Mouse (Mus musculus) left cerebral cortex, postnatal 10 days (tissue): ENCODE results near the gene Mypop. TPM values are rescaled to one million over a fixed set of nuclear protein-coding genes. Genes with fewer than 3 reads are reported as not detected.

Source experiments
- DNase-seq, 2 experiments: peaks; one replicate each; pipeline ENCODE4 v3.0.0; 2021 to 2022; ENCODE audit warnings: low spot score in 2 of 2, mixed read lengths in 1 of 2; ENCODE audit errors: extremely low spot score in 1 of 2
- intact Hi-C: fragments of 180-260 bp; cut with DNase I; formaldehyde crosslinking; loops from one replicate; pipeline ENCODE4 v1.15.1; 2025
- total RNA-seq, 2 experiments: library from RNA; stranded (reverse); gene quantifications; 2 replicates each; pipeline ENCODE4 v1.2.3; 2021

The Mypop gene
- total RNA-seq, 2 experiments from 2014 or later = 30.8 to 31.7 TPM

GRCm38 (mm10) chr7:19007026-19007977 lies 16.3 kb downstream of the Mypop start:
- intact Hi-C loops = loop anchor here (5.0 kb wide), 1 partner anchor 110 kb away; no protein-coding TSS in a partner anchor
- no peak for DNase-seq

- intact Hi-C loops = no loop called here
Measured at GRCm38 (mm10) chr7:19010581-19010980, 19.5 kb downstream of the Mypop start.

GRCm38 (mm10) chr7:19012025-19012621 lies 21.1 kb downstream of the Mypop start:
- DNase-seq = no peak
- intact Hi-C loops = no loop called here

More at GRCm38 (mm10) chr7:19010581-19010980, 19.5 kb downstream of the Mypop start:
- peak in 1 of 2 experiments; percentile 35 for DNase-seq

- DNase-seq = no peak
- intact Hi-C loops = no loop called here
Measured at GRCm38 (mm10) chr7:19012882-19013281, 21.8 kb downstream of the Mypop start.

- no peak for DNase-seq
- intact Hi-C loops = no loop called here
Measured at GRCm38 (mm10) chr7:19014452-19014851, 23.4 kb downstream of the Mypop start.

GRCm38 (mm10) chr7:19016042-19016441 lies 25.0 kb downstream of the Mypop start:
- intact Hi-C loops = no loop called here
- no peak for DNase-seq

- no peak for DNase-seq
- intact Hi-C loops = no loop called here
Measured at GRCm38 (mm10) chr7:19017909-19018308, 26.9 kb downstream of the Mypop start.

GRCm38 (mm10) chr7:19021048-19021447 lies 30.0 kb downstream of the Mypop start:
- intact Hi-C loops = no loop called here
- no peak for DNase-seq

- DNase-seq = no peak
- intact Hi-C loops = no loop called here
Measured at GRCm38 (mm10) chr7:19022189-19022958, 31.3 kb downstream of the Mypop start.

- peak in 1 of 2 experiments; percentile 66 for DNase-seq
- intact Hi-C loops = no loop called here
Measured at GRCm38 (mm10) chr7:19023357-19023814, 32.3 kb downstream of the Mypop start, which contains the start of gene Foxa3. Gene Foxa3 (minus strand): TSS chr7:19023538.

GRCm38 (mm10) chr7:19024096-19024506 lies 33.1 kb downstream of the Mypop start, which contains the start of gene Sympk:
Gene Sympk (plus strand): TSS chr7:19024377.
- intact Hi-C loops = no loop called here

GRCm38 (mm10) chr7:19024581-19025255 lies 33.7 kb downstream of the Mypop start:
- intact Hi-C loops = no loop called here
- DNase-seq = peak in 1 of 2 experiments; percentile 68

More at GRCm38 (mm10) chr7:19024096-19024506, 33.1 kb downstream of the Mypop start, which contains the start of gene Sympk:
- peak; percentile 93 to 98 for DNase-seq

- intact Hi-C loops = no loop called here
Measured at GRCm38 (mm10) chr7:19028067-19028466, 37.0 kb downstream of the Mypop start.

GRCm38 (mm10) chr7:19029084-19029653 lies 38.1 kb downstream of the Mypop start:
- peak in 1 of 2 experiments; percentile 63 for DNase-seq
- intact Hi-C loops = no loop called here

More at GRCm38 (mm10) chr7:19028067-19028466, 37.0 kb downstream of the Mypop start:
- DNase-seq = no peak

- DNase-seq = no peak
- intact Hi-C loops = loop anchor here (5.0 kb wide), 1 partner anchor 41 kb away; no protein-coding TSS in a partner anchor
Measured at GRCm38 (mm10) chr7:19031641-19032040, 40.6 kb downstream of the Mypop start.

- no peak for DNase-seq
- intact Hi-C loops = no loop called here
Measured at GRCm38 (mm10) chr7:19044616-19045015, 53.6 kb downstream of the Mypop start.

- no peak for DNase-seq
- intact Hi-C loops = no loop called here
Measured at GRCm38 (mm10) chr7:19046286-19047069, 55.4 kb downstream of the Mypop start.
